Mouse (Mus musculus) telencephalon, adult 2 months (tissue): ENCODE measurements at regions not wholly inside any gene's neighbourhood (a gene's known extent, or its start where the extent isn't known, plus 50 kb on each side); places are given as distances from the start of the nearest gene placed in this dataset.
A peak's percentile ranks its signal among the peaks of the same experiment; 100 is the strongest.
"Not testable (repeated sequence)": the region's sequence is repeated elsewhere in the genome, so short reads cannot be mapped to it uniquely, and the experiment has no call there.

Source experiments
- DNase-seq: peaks from one replicate; pipeline ENCODE4 v3.0.0-alpha.2; 2011; ENCODE audit warnings: low read depth, low spot score

- DNase-seq: peak; percentile 77
Observed at GRCm38 (mm10) chr13:99739420-99739819, 161.5 kb downstream of the Cartpt start.

DNA sequence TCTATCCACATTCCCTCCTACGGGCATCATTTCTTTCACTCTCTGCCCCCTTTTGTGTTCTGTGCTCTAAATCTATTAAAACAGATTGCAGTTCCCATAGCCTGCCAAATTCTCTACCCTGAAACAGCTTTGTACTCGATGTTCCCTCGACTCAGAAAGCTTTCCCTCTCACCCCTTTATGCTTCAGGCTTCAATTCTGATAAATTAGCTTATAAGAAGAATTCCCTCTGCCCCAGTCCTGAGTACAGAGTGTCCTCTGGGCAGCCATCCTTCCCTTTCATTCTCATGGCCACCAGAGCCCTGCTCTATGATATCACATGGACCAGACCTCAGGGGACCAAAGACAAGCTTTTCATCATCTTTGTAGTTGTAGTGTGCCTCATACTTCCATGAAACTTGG, 163.6 kb downstream of the Cartpt start:
- peak; percentile 55 for DNase-seq

DNA sequence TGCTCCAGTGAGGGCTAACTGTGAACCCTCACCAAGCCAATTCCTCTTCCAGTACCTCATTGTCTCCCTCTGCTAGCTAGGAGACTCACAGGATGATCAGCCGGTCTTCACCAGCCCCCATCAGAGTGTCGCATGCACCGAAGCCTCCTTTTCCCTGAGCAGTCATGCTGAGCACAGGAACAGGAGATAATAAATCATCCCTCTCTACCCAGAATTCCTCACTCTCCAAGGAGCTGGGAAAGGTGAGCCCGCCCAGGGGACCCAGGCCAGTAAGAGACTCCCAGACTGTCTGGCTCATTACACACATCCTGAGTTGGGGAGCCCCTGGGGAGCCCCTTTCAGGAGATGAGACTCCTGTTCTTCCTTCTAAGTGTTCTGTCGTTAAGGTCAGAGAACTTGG, 171.7 kb downstream of the Cartpt start:
- DNase-seq: no peak

DNA sequence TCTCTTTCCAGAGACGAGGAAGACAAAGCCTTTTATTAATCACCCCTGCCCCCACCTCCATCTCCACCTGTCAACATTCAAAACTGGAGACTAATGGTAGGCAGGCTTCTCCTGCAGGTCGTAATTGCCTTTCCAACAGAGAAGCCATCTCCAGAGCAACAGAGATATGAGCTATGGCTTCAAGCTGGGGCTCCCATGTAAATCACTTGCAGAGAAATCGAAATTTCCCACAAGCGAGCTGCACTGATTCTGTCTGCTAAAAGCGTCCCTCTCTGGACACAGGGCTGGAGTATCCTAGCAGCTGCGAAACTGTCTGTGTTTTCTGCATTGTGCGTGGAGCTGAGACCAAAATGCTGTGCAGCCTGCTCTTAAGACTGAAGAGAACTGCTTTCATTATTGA, 176.6 kb downstream of the Cartpt start:
- DNase-seq: no peak

GRCm38 (mm10) chr13:99723237-99723981, 177.5 kb downstream of the Cartpt start:
- no peak for DNase-seq

DNA sequence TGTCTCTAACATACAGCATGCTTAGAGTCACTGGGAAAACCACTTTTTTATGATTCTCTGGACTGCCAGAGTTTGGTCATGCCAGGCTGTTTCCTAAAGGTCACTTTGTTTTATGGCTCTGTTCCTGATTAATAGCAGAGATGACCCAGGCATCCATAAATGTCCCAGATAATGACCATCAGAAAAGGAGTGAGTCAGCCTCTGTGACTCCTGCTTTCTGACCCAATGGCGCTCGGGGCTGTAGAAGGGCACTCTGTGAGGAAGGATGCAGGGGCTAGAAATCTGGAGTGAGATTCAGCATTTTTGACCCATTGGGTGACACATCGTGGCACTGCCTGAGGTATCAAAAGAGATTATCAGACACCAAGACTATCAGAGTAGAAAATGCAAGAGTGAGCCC, 180.3 kb downstream of the Cartpt start:
- DNase-seq: no peak

- DNase-seq: no peak
Observed at GRCm38 (mm10) chr13:99696559-99696890, 180.2 kb upstream of the Map1b start.

DNA sequence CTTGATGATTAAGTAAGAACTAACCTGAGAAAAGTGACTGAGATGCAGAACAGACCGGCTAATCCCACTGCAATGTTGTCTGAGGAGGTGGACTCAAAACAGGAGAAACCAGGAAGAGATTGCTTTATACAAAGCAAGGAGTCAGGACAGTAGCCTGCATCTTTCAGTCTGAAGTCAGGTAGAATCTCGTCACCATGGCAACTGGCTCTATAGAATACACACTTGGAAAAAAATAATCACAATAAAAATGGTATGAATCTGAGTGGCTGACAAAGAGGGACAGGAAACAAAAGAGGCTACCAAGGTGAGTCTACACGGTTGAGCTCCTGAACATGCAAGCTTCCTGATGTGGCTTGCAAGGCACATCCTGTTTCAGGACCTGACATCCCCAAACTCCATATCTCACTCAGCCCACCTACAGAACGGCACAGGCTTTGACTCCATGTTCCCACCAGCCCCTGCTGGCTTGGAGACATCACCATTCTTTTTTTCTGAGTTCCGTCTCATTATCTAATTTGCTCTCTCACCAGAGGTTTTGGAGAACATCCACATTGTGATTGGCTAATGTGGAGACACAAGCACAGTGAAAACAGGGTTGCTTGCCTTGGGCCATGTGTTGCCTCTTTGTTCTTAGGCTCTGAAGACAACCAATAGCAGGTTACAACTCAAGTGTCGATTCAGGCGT, 179.7 kb upstream of the Map1b start:
- no peak for DNase-seq

GRCm38 (mm10) chr13:99679934-99680333, 163.6 kb upstream of the Map1b start:
- DNase-seq: no peak

DNA sequence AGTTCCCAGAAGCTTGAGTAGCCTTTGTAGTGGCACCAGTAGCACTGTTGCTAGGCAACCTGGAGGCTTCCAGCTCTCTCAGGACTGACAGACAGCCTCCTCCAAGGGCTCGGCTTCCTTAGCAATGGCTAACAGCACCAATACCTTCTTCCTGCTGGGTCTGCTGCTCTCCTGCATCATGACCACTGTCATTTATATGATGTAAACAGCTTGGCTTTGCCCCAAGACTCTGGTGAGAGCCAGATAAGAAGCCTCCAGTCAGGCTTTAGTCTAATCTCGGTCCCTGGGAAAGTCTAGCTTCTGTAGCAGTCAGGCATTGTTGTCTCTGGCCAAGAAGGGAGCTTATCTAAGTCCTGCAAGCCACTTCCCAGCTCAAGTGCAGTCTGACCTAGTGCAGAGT, 163.1 kb upstream of the Map1b start:
- DNase-seq: no peak

DNA sequence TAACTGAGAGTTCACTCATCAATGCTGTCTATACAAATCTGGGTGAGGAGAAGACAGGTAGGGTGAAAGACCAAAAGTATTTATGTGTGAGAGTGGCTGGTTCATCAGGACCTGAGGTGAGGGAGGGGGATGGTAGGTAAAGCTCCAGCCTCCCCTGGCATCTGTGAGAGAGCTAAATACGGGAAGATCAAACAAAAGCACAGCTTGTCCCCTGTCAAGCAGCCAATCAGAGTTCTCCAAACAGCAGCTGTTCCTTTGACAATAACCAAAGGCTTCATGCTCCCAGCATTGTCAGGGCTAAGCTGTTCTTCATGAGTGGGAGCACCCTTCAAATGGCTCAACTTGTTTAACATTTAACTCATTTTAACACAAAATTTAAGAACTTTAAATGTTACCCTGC, 160.1 kb upstream of the Map1b start:
- DNase-seq: peak; percentile 57

GRCm38 (mm10) chr13:99675951-99676350, 159.6 kb upstream of the Map1b start:
- no peak for DNase-seq

- DNase-seq: no peak
Observed at GRCm38 (mm10) chr13:99672714-99673113, 156.4 kb upstream of the Map1b start.

- DNase-seq: no peak
Observed at GRCm38 (mm10) chr13:99671747-99672146, 155.4 kb upstream of the Map1b start.

GRCm38 (mm10) chr13:99669987-99670534, 153.7 kb upstream of the Map1b start:
- no peak for DNase-seq

- DNase-seq: no peak
Observed at GRCm38 (mm10) chr13:99668613-99669012, 152.3 kb upstream of the Map1b start.

GRCm38 (mm10) chr13:99666086-99666485, 149.7 kb upstream of the Map1b start:
- no peak for DNase-seq

DNA sequence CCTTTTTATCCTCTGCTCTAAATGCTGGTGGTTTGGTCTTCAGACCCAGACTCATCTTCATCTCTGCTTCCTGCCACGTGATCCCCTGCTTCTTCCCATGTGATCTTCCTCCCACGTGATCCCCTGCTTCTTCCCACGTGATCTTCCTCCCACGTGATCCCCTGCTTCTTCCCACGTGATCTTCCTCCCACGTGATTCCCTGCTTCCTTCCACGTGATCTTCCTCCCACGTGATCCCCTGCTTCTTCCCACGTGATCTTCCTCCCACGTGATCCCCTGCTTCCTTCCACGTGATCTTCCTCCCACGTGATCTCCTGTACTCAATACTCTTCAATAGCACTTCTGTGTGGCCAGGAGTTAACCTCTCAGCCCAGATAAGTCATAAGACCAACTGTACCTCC, 147.1 kb upstream of the Map1b start:
- DNase-seq: not testable (repeated sequence)

GRCm38 (mm10) chr13:99647661-99648204, 131.4 kb upstream of the Map1b start:
- DNase-seq: no peak

DNA sequence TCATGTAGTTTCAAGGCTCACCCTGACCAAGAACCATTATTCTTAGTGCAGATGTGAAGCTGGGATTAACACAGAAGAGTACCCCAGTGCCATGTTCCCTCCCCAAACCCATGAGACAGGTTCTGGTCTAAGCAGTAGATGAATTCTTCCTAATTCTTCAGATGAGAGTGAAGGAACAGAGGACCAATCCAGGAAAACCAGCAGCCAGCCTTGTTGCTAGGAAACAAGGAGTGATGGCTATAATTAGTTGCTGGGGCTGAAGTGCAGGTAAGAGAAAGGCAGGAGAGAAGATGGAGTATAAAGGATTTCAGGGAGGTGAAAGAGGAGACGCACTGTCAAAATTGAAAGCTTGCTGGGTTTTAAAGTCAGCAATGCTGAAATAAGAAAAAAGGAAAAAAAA, 128.4 kb upstream of the Map1b start:
- peak; percentile 53 for DNase-seq

DNA sequence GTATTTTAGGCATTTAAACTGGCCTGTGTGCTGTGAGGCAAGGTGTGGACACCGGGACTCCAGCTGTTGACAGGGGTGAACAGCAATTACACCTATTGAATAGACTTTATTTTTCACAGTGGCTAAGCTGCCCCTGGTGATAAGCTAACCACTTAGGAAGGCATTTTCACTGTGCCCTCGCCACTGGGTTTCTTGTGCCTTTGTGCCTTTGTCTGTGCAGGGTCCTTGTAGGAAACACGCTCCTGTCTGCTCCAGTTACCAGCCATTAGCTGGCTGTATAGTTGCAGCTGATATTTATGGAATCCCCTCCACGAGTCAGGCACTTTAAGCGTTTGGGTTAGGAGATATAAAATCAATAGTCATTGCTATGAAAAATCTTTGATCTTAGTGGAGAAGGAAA, 126.5 kb upstream of the Map1b start:
- no peak for DNase-seq

GRCm38 (mm10) chr13:99642301-99642700, 126.0 kb upstream of the Map1b start:
- DNase-seq: no peak
